Mouse (Mus musculus): Measurements from ENCODE around the gene Hhat.

Gene Hhat

DNA sequence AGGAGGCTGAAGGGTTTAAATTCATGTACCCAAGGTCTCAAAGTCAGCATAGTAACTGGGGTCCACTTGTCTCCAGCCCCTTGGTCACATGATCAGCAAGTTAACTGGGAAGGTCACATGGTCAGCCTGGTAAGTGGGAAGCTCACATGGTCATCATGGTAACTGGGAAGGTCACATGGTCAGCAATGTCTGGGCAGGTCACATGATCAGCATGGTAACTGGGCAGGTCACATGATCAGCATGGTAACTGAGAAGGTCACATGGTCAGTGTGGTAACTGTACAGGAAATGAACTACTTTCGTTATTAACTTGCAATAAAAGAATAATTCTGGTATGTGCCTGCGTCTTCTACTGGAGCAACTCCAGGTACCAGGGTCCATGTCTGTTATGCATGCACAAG lies 29.1 kb downstream of the Hhat start:
- DNase-seq, result no peak

- DNase-seq, result no peak
Measured at GRCm38 (mm10) chr1:192736524-192736923, 34.5 kb downstream of the Hhat start.

DNA sequence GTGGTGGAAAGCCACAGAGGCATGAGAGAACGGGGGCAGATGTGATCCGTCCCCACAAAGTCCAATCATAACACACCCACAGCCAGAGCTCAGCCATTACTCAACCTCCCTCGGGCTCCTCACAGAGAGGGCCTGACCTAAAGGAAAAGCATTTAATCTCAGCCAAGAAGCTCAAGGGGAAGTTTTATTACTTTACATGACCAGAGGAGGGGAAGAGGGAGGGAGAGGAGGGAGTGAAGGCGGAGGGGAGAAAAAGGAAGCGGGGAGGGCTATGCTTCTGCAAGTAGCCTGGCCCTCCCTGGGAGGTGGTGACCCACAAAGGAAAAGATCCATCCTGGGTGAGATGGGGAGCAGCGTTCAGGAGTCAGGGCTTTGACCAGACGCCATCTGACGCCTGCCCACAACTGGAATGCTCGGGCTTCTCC lies 35.0 kb downstream of the Hhat start:
- no peak for DNase-seq

- DNase-seq, result no peak
Measured at GRCm38 (mm10) chr1:192730517-192730916, 40.5 kb downstream of the Hhat start.

DNA sequence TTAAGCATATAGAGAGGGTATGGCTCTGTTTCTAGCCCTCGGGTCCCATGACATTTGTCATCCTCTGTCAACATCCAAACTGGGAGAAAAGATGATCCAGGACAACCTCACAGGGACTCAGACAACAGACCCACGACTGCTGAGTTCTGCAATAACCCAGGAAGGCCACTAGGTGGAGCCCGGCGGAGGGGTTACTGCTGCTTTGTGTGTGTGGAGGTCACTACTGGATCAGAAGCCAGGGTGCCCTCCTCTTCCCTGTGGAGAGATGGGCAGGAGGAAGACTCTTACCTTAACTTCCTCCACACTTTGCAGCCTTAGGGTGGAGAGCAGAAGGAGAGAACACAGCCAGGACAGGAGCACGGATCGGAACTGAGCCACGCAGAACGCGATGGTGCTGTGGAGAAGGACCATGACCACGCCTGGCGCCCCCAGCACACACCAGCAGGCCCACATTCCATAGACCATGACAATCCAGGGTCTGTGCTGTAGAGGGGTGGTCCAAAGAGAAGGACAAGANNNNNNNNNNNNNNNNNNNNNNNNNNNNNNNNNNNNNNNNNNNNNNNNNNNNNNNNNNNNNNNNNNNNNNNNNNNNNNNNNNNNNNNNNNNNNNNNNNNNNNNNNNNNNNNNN lies 43.9 kb downstream of the Hhat start:
- DNase-seq, result peak; percentile 57

- peak; percentile 54 for DNase-seq
Measured at GRCm38 (mm10) chr1:192722147-192722546, 48.9 kb downstream of the Hhat start.

GRCm38 (mm10) chr1:192720156-192720555 lies 50.9 kb downstream of the Hhat start:
- DNase-seq, result no peak

DNA sequence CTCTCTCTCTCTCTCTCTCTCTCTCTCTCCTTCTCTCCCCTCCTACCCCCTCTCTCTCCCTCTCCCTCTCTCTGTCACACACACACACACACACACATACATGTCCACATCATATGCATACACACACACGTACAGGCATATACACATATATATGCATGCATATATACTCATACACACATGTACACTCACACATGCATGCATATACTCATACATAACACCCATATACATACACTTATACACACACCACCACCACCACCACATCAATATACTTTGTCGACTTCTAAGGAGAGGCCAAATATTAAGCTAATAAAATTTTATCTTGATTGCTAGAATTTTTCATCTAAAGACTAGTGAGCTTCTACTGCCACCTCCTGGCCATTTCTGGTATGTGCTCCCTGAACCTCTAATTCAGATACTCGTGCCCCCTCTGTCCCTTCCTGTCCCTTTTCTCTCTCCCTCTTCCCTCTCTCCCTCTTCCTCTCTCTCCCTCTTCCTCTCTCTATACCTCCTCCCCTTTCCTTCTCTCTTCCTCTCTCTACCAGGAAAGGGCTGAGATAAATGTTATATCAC lies 59.2 kb downstream of the Hhat start:
- peak; percentile 76 for DNase-seq

GRCm38 (mm10) chr1:192700339-192701073 lies 70.5 kb downstream of the Hhat start:
- DNase-seq, result no peak

- DNase-seq, result no peak
Measured at GRCm38 (mm10) chr1:192699101-192699500, 71.9 kb downstream of the Hhat start.

DNA sequence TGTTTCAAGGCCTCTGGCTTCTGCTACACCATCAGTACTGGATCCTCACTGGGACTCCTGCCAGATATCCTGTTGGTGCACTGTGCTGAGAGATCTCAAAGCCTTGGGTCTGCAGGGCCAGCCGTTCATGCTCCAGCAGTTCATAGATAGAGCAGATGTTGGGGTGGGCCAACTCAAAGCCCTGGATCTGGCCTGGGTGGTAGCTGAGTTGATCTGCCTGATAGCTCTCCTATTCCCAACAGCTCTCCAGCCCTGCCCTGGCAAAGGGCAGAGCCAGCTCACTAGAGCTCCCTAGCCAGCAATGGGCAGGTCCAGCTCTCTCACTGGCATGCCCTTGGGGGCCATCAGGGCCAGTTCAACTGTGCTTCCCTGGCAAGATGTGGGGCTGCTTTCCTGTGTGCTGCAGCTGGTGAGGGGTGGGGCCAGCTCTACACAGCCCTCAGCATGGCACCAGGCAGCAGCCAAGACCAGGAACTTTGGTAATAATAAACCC lies 74.6 kb downstream of the Hhat start:
- DNase-seq, result peak; percentile 6

DNA sequence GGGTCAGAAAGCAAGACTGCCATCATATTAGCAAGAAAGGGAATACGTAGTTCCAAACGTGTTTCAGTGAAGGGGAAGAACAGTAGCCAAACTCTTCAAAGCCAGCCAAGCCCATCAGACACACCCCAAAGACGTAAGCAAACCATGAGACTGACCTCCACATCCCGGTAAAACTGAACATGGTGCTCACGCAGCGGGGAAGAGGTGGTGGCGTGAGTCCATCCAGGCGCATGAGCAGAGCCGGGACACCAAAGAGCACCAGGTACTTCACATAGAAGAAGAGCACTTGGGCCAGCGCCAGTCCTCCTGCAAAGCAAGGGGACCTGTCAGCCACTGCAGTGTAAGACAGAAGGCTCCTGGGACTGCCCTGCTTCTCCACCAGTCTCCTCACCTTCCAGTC lies 77.4 kb downstream of the Hhat start:
- DNase-seq, result no peak

DNA sequence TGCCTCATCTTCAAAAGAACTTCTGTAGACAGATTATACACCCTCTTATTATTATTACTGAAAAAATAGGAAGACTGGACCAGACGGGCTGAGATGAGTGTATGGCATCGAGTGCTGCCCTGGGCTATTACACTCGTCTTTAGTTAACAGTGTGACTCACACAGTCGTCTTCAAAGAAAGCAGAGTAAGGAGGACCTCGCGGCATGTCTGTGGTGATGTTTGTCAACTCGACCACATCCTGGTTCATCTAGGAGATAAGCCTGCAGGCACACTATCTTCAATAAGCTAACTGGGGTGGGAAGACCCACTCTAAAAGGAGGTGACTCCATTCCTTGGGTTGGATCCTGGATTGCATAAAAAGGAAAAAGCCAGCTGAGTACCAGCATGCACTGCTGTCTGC lies 78.0 kb downstream of the Hhat start:
- no peak for DNase-seq

- no peak for DNase-seq
Measured at GRCm38 (mm10) chr1:192682219-192682951, 88.6 kb downstream of the Hhat start.

DNA sequence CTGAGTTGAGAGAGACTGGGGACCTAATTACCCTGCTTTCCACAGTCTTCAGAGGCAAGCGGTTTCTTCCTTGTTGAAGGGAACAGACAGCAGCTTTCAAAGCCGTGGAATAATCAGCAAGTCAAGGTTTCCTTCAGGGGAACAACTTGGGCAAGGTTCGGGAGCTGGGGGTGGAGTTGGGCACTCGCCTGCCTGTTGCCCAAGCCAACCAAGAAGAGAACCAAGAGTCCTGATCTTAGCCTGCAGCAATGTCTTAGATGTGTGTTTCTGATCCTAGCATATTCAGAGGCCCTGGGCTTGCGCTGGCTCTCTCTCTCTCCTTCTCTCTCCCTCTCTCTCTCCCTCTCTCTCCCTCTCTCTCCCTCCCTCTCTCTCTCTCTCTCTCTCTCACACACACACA lies 93.8 kb downstream of the Hhat start:
- no peak for DNase-seq

GRCm38 (mm10) chr1:192663608-192664007 lies 107.4 kb downstream of the Hhat start:
- no peak for DNase-seq

DNA sequence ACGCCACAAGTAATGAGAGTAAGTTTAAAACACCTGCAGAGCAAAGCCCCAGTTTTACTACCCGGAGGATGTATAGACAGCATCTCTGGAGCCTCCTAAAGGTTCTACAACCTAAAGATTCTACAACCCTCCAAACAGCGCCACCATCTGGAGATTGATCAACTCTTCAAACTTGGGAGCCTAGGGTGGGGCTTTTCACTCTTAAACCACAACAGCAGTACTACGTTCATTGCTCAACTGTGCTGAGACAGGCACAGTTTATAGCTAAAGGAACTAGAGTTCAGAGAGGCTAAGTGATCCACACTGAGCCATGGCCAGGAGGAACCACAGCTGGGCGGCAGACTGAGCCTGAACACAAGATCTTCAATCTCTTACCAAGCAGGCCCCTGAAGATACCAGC lies 107.9 kb downstream of the Hhat start:
- DNase-seq, result no peak

- DNase-seq, result no peak
Measured at GRCm38 (mm10) chr1:192661612-192662011, 109.4 kb downstream of the Hhat start.

- DNase-seq, result no peak
Measured at GRCm38 (mm10) chr1:192657417-192657816, 113.6 kb downstream of the Hhat start.

DNA sequence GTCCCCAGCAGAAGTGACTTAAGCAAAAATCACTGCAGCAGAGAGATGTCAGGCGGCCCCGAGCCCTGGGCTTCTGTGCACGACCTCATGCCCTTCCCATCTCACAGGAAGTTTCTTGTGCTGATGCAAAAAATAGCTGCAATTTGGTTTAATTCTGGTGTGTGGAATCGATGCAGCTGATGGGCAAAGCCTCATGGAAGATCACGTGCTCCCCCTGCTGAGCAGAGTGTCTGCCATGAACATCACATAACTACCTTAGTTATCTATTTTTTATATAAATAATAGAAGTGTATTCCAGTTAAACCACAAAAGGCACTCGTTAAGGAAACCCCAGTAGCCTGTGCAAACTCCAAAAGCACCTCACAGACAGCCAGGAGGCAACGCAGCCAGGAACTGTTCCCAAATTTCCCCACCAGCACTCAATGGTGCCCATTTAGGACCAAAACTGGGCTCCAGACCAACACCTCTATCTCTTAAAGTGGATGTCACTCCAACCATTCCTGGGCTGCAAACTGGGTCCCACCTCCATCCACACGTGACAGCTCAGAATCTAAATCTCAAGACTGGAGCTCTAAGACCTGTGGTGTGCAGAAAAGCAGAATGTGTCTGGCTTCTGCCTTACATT lies 118.9 kb downstream of the Hhat start:
- no peak for DNase-seq

DNA sequence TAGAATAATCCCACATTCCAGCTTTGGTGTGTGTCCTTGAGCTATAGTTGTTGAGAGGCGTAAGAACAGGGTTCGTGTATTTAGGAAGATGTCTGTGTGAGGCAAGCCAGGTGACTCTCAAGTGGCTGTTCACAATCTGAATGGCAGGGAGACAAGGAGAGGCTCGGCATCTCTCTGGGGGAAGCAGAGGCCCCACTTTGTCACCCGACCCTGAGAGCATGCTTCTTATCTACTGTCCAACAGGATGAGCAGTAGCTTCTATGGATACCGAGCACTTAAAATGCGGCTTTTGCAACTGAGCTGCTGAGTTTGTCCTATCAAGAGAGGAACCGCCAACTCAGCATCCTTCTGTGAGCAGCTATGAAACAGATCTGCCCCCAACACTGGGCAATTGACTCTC lies 120.4 kb downstream of the Hhat start:
- no peak for DNase-seq

DNA sequence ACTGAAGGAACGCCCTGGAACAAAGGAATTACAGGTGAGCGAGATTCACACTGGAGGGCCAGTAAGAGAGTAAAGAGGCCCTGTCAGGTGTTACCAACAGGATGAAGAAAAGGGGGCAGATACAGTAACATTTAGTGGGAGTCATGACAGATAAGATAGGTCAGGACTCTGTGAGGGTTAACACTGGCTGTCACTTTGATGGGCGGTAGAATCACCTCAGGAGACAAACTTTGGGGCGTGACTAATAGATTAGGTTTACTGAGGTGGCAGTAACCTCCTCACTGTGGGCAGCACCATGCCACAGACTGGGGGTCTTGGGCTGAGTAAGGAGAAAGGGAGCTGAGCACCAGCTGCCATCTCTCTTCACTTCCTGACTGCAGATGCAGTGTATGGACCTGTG lies 121.0 kb downstream of the Hhat start:
- DNase-seq, result no peak

DNA sequence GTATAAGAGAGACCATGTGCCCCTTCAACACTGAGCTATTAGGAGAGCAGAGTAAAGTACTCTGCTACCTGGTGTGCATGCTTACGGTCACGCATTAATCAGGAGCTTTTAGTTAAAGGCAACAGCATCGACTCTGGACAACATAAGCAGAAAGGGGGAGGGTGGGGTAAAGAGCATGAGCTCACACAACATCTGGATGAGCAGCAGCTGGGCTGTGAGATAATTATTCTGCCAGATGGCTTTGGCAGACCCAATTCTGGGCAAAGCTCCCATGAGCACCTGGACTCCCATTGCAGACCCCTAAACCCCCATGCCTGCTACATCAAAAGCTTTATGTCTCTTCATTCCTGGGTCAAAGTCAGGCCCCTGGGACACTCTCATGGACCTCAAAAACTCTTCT lies 121.8 kb downstream of the Hhat start:
- no peak for DNase-seq
